Mouse (Mus musculus) stomach, embryonic 14.5 days (tissue): ENCODE data around the gene Arl4d. TPM values are rescaled to one million over a fixed set of nuclear protein-coding genes. Genes with fewer than 3 reads are reported as not detected.

Source experiments
- ATAC-seq: fragments of 200-750 bp; cut with Nextera tagmentation; 2 replicates; pipeline ENCODE4 v1.8.0; 2017; ENCODE audit warnings: low read depth, moderate TSS enrichment; ENCODE audit not compliant: insufficient number of reproducible peaks, insufficient read depth, low FRiP score
- H3K27ac ChIP-seq: fragments of 300-500 bp; sonication (generic); 2 replicates; pipeline ENCODE4 v1.5.1; 2014; ENCODE audit warnings: mild to moderate bottlenecking, low read length, moderate library complexity, mixed read lengths
- H3K27me3 ChIP-seq: fragments of 300-500 bp; sonication (generic); 2 replicates; pipeline ENCODE4 v1.6.1; 2014; ENCODE audit warnings: low read length, control low read depth, mixed read lengths; ENCODE audit not compliant: control insufficient read depth, insufficient read depth
- H3K36me3 ChIP-seq: fragments of 300-500 bp; sonication (generic); 2 replicates; pipeline ENCODE4 v1.6.1; 2014; ENCODE audit warnings: mild to moderate bottlenecking, control low read depth, low read length, moderate library complexity, mixed read lengths; ENCODE audit not compliant: control insufficient read depth, insufficient read depth
- H3K4me1 ChIP-seq: fragments of 300-500 bp; sonication (generic); 2 replicates; pipeline ENCODE4 v1.6.1; 2014; ENCODE audit warnings: low read length, control low read depth, mixed read lengths; ENCODE audit not compliant: control insufficient read depth, insufficient read depth
- H3K4me2 ChIP-seq: fragments of 300-500 bp; sonication (generic); replicated peaks from 2 replicates; pipeline ENCODE4 v1.6.1; 2014; ENCODE audit warnings: low read depth, low read length, control low read depth
- H3K4me3 ChIP-seq: fragments of 300-500 bp; sonication (generic); 2 replicates; pipeline ENCODE4 v1.5.1; 2014; ENCODE audit warnings: low read depth, low read length, control low read depth
- H3K9ac ChIP-seq: fragments of 300-500 bp; sonication (generic); replicated peaks from 2 replicates; pipeline ENCODE4 v1.6.1; 2014; ENCODE audit warnings: low read depth, mild to moderate bottlenecking, control low read depth, low read length, moderate library complexity, mixed read lengths
- H3K9me3 ChIP-seq: fragments of 300-500 bp; sonication (generic); 2 replicates; pipeline ENCODE4 v1.6.1; 2016; ENCODE audit warnings: low read depth, low read length, control low read depth; ENCODE audit not compliant: control insufficient read depth
- WGBS: fragments of 180-500 bp; shearing (Covaris S2); extraction: QIAGEN DNeasy Blood & Tissue Kit; methylation state at CpG from one replicate; pipeline ENCODE4 v1.1.7; 2014; 5-methylcytosine and 5-hydroxymethylcytosine counted together
- polyA plus RNA-seq: library from polyadenylated mRNA; unstranded; fragments of >200 nt; fragmentation: Nextera tagmentation; extraction: Ambion mirVana; gene quantifications from 2 replicates; pipeline ENCODE4 v1.2.1, GENCODE M21; 2014

Gene Arl4d
- polyA plus RNA-seq, 1 experiment from 2014 or later, result 6.4 TPM

DNA sequence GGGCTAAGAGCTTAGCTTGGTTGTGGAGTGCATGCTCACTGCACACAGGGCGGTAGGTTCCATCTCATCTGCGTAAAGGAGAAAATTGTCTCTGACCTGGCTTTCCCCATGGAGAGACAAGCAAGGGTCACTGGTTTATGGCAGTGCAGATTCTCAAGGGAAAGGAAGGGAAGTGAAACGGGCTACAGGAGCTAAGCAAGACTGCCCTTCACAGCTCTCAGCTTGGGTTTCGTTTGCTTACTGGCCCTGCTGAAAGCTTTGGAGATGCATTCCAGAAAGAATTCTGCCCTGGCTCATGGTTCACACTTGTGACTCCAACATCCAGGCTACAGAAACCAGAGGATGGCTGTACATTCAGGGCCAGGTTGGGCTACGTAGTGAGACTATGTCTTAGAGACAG is 13.4 kb downstream of the Arl4d start:
- no peak overlapping the region for H3K27ac ChIP-seq
- H3K36me3 ChIP-seq, result no peaks in the 10 kb centered on the region
- ATAC-seq, result no peak
- 69% methylated on average over 5 of the region's 5 CpGs for WGBS
- H3K4me1 ChIP-seq, result 0 out of 2 replicates have a peak, but pooled peaks cover 5% of the 10 kb centered on the region
- no peak overlapping the region for H3K4me3 ChIP-seq
- no peaks in the 10 kb centered on the region for H3K27me3 ChIP-seq
- H3K9ac ChIP-seq, result no peak overlapping the region
- H3K9me3 ChIP-seq, result no peaks in the 10 kb centered on the region
- no peak overlapping the region for H3K4me2 ChIP-seq

DNA sequence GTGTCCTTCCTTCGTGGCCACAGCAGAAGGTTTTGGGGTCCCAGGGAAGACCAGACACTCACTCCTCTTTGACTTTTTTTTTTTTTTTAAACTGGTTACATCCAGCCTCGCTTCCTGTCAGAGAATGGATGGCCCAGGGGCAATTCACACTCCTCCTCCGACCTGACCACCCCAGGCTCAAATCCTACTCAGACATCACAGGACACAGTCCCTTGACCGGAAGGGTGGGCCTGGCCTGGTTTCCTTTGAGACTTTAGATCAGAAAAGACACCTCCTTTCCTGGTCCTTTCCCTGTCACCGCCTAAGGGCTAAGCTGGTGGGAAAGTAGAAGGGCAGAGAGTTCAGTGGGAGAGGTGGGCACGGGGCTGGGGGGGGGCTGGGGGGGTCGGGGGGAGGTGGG is 14.6 kb downstream of the Arl4d start:
- no peak overlapping the region for H3K27ac ChIP-seq
- no peak for ATAC-seq
- H3K9ac ChIP-seq, result no peak overlapping the region
- H3K36me3 ChIP-seq, result no peaks in the 10 kb centered on the region
- no peak overlapping the region for H3K4me2 ChIP-seq
- H3K27me3 ChIP-seq, result no peaks in the 10 kb centered on the region
- no peak overlapping the region for H3K4me3 ChIP-seq
- H3K9me3 ChIP-seq, result no peaks in the 10 kb centered on the region
- H3K4me1 ChIP-seq, result 0 out of 2 replicates have a peak, but pooled peaks cover 5% of the 10 kb centered on the region
- WGBS, result 50% methylated on average over 7 of the region's 7 CpGs

DNA sequence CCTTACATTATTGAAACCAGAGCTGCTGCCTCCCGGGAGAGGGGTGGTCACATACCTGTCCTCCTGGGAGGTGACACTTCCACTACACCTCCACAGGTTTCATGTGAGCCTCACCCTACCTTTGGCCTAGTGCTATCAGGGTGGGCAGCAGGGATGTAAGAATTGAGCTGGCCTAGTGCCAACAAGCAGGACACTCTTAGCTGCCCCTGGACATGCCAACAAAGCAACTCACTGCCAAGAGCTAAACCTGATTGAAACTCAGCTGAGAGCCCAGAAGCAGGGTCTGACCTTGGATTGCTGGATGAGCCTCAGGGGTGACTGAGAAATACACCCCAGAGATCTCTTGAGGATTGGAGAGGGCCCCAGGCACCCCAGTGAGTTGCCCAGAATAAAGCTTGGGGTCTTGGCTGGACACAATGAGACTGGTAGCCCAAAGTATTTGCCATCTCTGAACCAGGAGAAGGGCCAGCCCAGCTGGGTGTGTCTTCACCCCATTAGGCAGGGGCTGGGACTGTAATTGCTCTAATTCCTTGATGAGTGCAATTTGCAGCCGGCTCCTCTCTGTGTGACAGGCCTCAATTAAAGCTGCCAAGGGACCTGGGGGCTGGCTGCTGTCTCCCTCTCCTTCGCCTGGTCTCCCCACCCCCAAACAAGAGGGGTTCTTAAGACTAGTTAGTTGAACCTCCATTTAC is 15.4 kb downstream of the Arl4d start:
- Histone ChIP-seq H3K9ac (no peak overlapping the region), H3K4me2 (no peak overlapping the region), H3K27ac (no peak overlapping the region), H3K27me3 (no peaks in the 10 kb centered on the region), H3K4me3 (no peak overlapping the region), H3K9me3 (no peaks in the 10 kb centered on the region), H3K4me1 (0 out of 2 replicates have a peak, but pooled peaks cover 5% of the 10 kb centered on the region), H3K36me3 (no peaks in the 10 kb centered on the region)
- 51% methylated on average over 3 of the region's 3 CpGs for WGBS
- ATAC-seq, result no peak

DNA sequence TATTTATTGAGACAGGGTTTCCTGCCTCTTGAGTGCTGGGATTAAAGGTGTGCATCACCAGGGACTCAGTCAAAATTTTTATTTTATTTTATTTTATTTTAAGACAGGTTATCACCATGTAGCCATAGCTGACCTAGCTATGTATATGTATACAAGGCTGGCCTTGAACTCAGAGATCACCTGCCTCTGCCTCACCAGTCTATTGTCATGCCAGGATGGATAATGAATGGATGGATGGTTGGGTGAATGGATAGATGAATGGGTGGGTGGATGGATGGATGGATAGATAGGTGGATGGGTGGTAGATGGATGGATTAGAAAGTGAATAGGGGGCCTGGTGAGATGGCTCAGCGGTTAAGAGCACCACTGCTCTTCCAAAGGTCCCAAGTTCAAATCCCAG is 16.6 kb downstream of the Arl4d start:
- H3K27me3 ChIP-seq, result no peaks in the 10 kb centered on the region
- ATAC-seq, result no peak
- H3K27ac ChIP-seq, result no peak overlapping the region
- 88% methylated on average over 1 of the region's 1 CpGs for WGBS
- no peak overlapping the region for H3K9ac ChIP-seq
- no peak overlapping the region for H3K4me3 ChIP-seq
- no peak overlapping the region for H3K4me2 ChIP-seq
- no peaks in the 10 kb centered on the region for H3K9me3 ChIP-seq
- H3K4me1 ChIP-seq, result 0 out of 2 replicates have a peak, but pooled peaks cover 5% of the 10 kb centered on the region
- H3K36me3 ChIP-seq, result no peaks in the 10 kb centered on the region

DNA sequence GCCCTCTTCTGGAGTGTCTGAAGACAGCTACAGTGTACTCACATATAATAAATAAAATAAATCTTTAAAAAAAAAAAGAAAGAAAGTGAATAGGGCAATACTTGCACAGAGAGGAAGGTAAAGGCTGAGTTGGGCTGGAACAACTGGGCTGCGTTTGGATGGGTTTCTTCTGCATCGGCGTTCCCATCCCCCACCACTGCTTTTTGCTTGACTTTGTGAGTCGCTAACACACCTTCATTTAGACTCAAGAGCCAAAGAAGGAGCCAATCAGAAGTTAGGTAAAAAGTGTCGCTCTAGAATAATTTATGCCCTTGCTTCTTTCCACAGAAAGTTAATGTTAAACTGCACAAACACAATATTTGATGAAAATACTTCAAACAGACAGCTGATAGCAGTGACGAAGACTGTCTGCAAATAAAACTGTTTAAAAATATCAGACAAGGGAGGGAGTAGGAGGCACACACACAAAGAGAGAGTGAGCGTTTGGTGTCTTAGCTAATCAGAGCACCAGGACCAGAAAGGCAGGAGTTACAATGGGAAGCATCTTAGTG is 17.1 kb downstream of the Arl4d start:
- H3K4me2 ChIP-seq, result no peak overlapping the region
- no peaks in the 10 kb centered on the region for H3K9me3 ChIP-seq
- no peaks in the 10 kb centered on the region for H3K36me3 ChIP-seq
- H3K4me1 ChIP-seq, result peaks cover 7% of the 10 kb centered on the region; the same call in 1 of the 2 replicates
- H3K27ac ChIP-seq, result no peak overlapping the region
- no peaks in the 10 kb centered on the region for H3K27me3 ChIP-seq
- H3K4me3 ChIP-seq, result no peak overlapping the region
- 56% methylated on average over 7 of the region's 7 CpGs for WGBS
- no peak for ATAC-seq
- no peak overlapping the region for H3K9ac ChIP-seq

DNA sequence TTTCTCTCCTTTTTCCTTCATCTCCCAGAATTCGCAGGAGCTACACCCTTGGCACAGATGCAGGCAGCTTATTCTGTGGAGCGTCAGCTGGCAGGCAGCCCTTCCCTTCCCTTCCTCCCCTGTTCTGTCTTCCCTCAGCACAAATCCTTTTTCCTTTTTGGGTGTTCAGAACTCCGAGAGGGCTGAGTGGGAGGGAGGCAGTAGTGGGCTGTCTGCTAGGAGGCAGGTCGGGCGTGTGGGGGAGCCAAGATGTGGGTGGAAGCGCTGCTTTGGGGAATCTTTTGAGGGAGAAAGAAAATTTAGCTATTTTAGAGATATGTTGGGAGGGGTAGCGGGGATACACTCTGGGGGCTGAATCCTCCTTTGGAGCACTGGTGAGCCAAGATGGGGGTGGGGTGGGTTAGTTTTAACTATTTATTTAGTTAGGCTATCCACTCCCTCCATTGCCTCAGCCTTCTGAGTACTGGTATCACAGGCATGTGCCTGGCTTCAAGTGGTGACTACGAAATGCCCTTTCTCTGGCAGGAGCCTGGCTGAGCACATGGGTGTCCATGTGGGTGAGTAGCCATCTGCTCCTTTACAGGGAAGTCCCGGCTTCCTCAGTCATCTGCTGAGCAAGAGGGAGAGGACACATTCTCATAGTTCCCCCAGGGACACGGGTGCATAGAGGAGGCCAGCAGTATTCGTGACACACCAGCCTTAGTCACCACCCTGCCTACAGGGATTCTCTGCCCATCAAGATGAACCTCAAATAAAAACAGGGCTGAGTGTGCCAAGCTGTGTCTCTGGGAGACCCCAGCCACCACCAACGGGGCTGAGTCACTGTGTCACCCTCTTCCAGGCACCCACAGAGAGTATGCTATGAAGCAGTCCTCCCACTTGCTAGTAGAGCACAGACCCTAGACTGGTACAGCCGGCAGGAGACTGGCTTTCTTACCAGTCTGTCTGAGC is 22.3 kb downstream of the Arl4d start:
- peak; percentile 78; the same call in 1 of the 2 replicates for ATAC-seq
- WGBS, result 37% methylated on average over 13 of the region's 13 CpGs
- H3K27me3 ChIP-seq, result no peaks in the 10 kb centered on the region
- H3K4me1 ChIP-seq, result peaks cover 7% of the 10 kb centered on the region; the same call in 1 of the 2 replicates
- no peak overlapping the region for H3K9ac ChIP-seq
- no peak overlapping the region; the same call in 1 of the 2 replicates for H3K4me2 ChIP-seq
- no peaks in the 10 kb centered on the region for H3K9me3 ChIP-seq
- H3K36me3 ChIP-seq, result no peaks in the 10 kb centered on the region
- peak overlapping the region; percentile 91 for H3K27ac ChIP-seq
- H3K4me3 ChIP-seq, result no peak overlapping the region

DNA sequence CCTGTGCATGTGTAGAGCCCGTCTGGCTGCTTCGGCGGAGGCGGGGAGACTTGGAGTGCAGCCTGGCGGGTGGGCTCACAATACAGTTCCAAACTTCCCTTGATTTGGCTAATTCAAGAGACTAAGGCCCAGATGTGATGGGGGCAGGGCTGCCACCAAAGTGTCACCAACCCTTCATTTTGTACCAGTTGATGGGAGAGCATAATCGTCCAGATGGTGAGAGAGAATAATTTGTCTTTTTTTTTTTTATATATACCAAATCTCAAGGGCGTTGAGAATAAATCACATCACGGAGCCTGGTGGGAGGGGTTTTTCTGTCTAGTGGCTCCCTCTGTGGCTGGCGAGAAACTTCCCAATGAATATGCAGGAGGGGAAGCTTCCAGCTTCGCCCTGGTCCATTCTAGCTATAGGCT is 24.4 kb downstream of the Arl4d start:
- Histone ChIP-seq H3K9me3 (no peaks in the 10 kb centered on the region), H3K27ac (no peak overlapping the region)
- 66% methylated on average over 10 of the region's 10 CpGs for WGBS

DNA sequence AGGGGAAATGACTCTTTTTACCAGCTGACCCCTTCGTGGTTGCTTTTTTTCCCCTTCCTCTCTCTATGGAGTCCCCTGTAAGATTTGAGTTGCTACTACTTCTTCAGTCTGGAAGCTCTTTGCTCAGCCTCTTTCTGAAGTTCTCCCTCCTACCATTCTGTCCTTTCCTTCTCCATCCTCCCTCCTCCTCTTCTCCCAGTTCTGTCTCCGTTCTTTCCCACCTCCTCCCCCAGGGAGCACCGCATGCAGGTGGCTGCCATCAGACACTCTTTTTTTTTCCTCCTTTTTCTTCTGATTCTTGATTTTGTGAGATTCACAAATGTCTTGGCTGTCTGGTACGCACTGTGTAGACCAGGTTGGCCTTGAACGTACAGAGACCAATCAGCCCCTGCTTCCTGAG is 25.0 kb downstream of the Arl4d start:
- Histone ChIP-seq H3K9ac (no peak overlapping the region), H3K27ac (no peak overlapping the region), H3K36me3 (no peaks in the 10 kb centered on the region), H3K9me3 (no peaks in the 10 kb centered on the region), H3K4me1 (peaks cover 8% of the 10 kb centered on the region), H3K27me3 (no peaks in the 10 kb centered on the region), H3K4me3 (no peak overlapping the region), H3K4me2 (no peak overlapping the region)
- WGBS, result 59% methylated on average over 5 of the region's 5 CpGs
- ATAC-seq, result no peak

More for the DNA sequence above, 24.4 kb downstream of the Arl4d start:
- Histone ChIP-seq H3K4me3 (no peak overlapping the region), H3K4me1 (peaks cover 7% of the 10 kb centered on the region; the same call in 1 of the 2 replicates), H3K36me3 (no peaks in the 10 kb centered on the region), H3K27me3 (no peaks in the 10 kb centered on the region), H3K4me2 (no peak overlapping the region), H3K9ac (no peak overlapping the region)
- ATAC-seq, result no peak
